Mouse (Mus musculus) G1E (cell line): ENCODE results near the gene Ubxn10. TPM values are rescaled to one million over a fixed set of nuclear protein-coding genes. Genes with fewer than 3 reads are reported as not detected.

Experiments used
- ATAC-seq: 2 replicates; pipeline ENCODE4 v1.8.0; 2016; ENCODE audit warnings: mild to moderate bottlenecking; ENCODE audit not compliant: insufficient number of reproducible peaks, poor library complexity, low FRiP score, severe bottlenecking; ENCODE audit errors: extremely low read depth
- DNase-seq: peaks from one replicate; pipeline ENCODE4 v3.0.0; 2012; ENCODE audit warnings: low spot score
- H3K27me3 ChIP-seq: 2 replicates; pipeline ENCODE4 v1.6.1; 2012; ENCODE audit warnings: mild to moderate bottlenecking, low read length, inconsistent platforms; ENCODE audit not compliant: insufficient read depth
- H3K36me3 ChIP-seq: replicated peaks from 2 replicates; pipeline ENCODE3; 2012; ENCODE audit warnings: mild to moderate bottlenecking, inconsistent platforms
- H3K4me1 ChIP-seq: 2 replicates; pipeline ENCODE4 v1.6.1; 2012; ENCODE audit warnings: low read depth, low read length, inconsistent platforms, mixed read lengths; ENCODE audit not compliant: insufficient read depth
- H3K4me3 ChIP-seq: 2 replicates; pipeline ENCODE4 v1.5.1; 2012; ENCODE audit warnings: low read depth, mild to moderate bottlenecking, inconsistent platforms, low read length, moderate library complexity, mixed read lengths
- H3K9me3 ChIP-seq: replicated peaks from 2 replicates; pipeline ENCODE4 v1.6.1; 2012; ENCODE audit warnings: inconsistent platforms
- CTCF ChIP-seq: IDR thresholded peaks from 2 replicates; pipeline ENCODE4 v1.5.1; 2012; ENCODE audit warnings: low read depth, low read length, inconsistent platforms, mixed read lengths
- GATA1 ChIP-seq: IDR thresholded peaks from 2 replicates; pipeline ENCODE4 v1.6.1; 2012; ENCODE audit warnings: borderline replicate concordance, low read length, inconsistent platforms, mixed read lengths
- GATA2 ChIP-seq: IDR thresholded peaks from 2 replicates; pipeline ENCODE4 v1.6.1; 2012; ENCODE audit warnings: low read depth, low read length, inconsistent platforms, borderline replicate concordance
- POLR2AphosphoS5 ChIP-seq: IDR thresholded peaks from 2 replicates; pipeline ENCODE4 v1.6.1; 2012; ENCODE audit warnings: low read depth, low read length, inconsistent platforms; ENCODE audit not compliant: insufficient replicate concordance
- TAL1 ChIP-seq: conservative IDR thresholded peaks from 2 replicates; pipeline ENCODE4 v1.6.1; 2012; ENCODE audit warnings: low read depth, low read length, inconsistent platforms, mixed read lengths
- polyA plus RNA-seq: library from polyadenylated mRNA; stranded (reverse); fragments of >175 nt; gene quantifications from 2 replicates; pipeline ENCODE4 v1.2.3, GENCODE M21; 2012
- total RNA-seq, 2 experiments: library from RNA; stranded (forward) in 1 of 2; stranded (reverse) in 1 of 2; fragments of 200-1000 nt in 1 of 2; fragments of >200 nt in 1 of 2; fragmentation: Nextera tagmentation in 1 of 2; gene quantifications; 2 replicates each; pipeline ENCODE4 v1.2.3; 2014 to 2017

The Ubxn10 gene
- total and polyA plus RNA-seq, 3 experiments, result 0.33 TPM; not detected in 2

DNA sequence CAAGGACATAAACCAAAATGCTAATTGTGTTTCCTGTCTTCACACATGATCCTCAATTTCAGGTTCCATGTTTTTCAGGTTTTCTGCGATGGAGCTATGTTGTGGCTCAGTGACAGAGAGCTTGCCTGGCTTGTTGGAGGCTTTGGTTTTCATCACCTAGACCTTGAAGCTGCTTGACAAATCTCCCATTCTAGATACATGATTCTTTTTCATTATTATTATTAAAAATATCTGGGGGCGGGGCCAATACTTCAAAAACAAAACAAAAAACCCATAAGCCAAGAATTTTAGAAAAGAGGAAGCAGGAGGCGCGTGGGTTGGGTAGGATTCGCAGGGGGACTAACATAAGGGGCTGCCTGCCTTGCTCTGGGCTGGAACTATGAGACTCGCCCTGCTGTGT, 38.5 kb upstream of the Ubxn10 start, which contains the start of gene Pla2g2d:
Pla2g2d (plus strand) TSS at position 301 of the 400 bp plus-strand sequence.
- Histone ChIP-seq H3K27me3 (no peaks in the 10 kb centered on the region), H3K36me3 (no peaks in the 10 kb centered on the region), H3K9me3 (peaks cover 65% of the 10 kb centered on the region), H3K4me3 (no peak within 1 kb of the TSS), H3K4me1 (no peaks in the 10 kb centered on the region)
- no peak for DNase-seq
- TF ChIP-seq CTCF (no peak), GATA1 (no peak), POLR2AphosphoS5 (no peak), GATA2 (no peak), TAL1 (no peak)
- no peak for ATAC-seq

DNA sequence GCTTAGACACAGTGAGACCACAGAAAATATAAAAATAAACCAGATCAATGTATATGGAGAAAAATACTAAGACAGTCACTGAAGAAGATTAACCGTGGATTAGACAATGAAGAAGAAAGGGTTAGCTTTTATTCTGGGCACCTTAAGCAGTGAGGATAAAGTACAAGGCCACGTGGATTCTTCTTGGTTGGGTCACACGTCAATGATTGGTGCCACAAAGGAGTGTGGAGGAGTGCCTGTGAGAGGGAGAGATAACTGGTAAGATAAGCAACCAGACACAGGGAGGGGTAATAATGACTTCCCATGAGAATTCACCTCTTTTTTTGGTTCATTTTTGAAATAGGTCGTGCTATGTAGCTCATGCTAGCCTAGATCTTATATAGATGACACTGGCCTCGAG, 35.4 kb upstream of the Ubxn10 start:
- TF ChIP-seq POLR2AphosphoS5 (no peak), CTCF (no peak), GATA2 (no peak), TAL1 (no peak), GATA1 (no peak)
- Histone ChIP-seq H3K9me3 (peaks cover 62% of the 10 kb centered on the region), H3K4me1 (no peaks in the 10 kb centered on the region), H3K4me3 (no peak overlapping the region), H3K27me3 (no peaks in the 10 kb centered on the region), H3K36me3 (no peaks in the 10 kb centered on the region)
- no peak for DNase-seq
- no peak for ATAC-seq

DNA sequence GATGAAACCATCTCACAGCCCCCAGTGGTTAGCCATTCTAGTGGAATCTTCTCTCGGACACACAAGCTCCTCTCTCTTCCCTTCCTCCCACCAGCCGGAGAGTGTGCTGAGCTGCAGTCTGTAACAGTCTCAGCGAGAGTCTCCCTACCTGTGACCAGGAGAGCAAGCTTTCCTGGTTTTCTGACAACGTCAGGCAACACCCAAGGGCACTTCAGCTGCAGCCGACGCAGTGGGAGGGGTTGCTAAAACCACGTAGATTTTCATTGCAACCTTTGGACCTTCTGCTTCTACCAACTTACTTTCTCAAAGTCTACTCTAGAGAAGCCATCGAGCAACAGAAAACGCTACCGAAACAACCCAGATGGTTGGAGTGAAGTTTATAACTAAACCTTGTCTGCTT, 35.0 kb upstream of the Ubxn10 start:
- no peaks in the 10 kb centered on the region for H3K27me3 ChIP-seq
- ATAC-seq, result no peak

DNA sequence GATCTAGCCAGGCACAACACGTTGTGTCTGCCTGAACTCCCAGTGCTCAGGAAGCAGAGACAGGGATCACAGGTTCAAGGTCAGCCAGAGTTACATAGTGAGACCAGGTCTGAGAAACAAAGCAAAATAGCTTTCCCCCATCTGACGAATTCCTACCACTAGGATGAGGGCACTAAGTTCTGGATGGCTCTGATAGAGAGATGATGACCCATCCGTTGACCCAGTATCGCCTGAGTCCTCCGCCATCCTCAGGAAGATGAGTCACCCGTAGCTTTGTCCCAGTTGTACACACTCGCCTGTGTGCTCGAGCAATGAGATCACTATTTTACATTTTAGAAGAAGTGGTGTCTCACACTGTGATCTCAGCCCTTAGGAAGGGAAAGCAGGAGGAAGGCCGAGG, 25.3 kb upstream of the Ubxn10 start:
- H3K27me3 ChIP-seq, result no peaks in the 10 kb centered on the region
- no peak overlapping the region for H3K4me3 ChIP-seq
- peaks cover 41% of the 10 kb centered on the region for H3K9me3 ChIP-seq
- ATAC-seq (no peak), DNase-seq (no peak)
- TF ChIP-seq TAL1, result no peak
- no peaks in the 10 kb centered on the region for H3K4me1 ChIP-seq
- H3K36me3 ChIP-seq, result no peaks in the 10 kb centered on the region

More for the DNA sequence above, 35.0 kb upstream of the Ubxn10 start:
- TF ChIP-seq TAL1, result no peak
- no peak for TF ChIP-seq CTCF
- no peak for TF ChIP-seq GATA1
- TF ChIP-seq GATA2, result no peak
- no peak for TF ChIP-seq POLR2AphosphoS5
- peaks cover 60% of the 10 kb centered on the region for H3K9me3 ChIP-seq
- no peaks in the 10 kb centered on the region for H3K4me1 ChIP-seq
- H3K4me3 ChIP-seq, result no peak overlapping the region
- H3K36me3 ChIP-seq, result no peaks in the 10 kb centered on the region
- DNase-seq, result no peak

DNA sequence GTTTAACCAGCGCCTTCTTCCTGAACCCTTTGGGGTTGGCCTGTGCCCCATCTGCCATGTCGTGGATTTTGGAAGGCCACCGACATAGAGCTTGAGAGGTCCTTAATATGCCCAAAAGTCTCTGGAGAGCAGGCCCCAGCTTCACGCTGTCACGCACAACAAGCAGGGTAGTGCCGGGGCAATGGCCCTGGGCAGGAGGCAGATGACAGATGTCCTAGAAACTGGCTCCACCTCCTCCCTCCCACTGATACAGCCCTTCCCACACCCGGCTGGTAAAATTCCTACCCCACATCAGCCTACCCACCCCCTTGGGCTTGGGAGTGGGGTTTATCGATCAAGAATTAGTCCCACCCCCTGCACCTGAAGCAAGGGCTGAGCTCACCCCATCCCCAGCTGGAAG, 20.4 kb upstream of the Ubxn10 start, which contains the start of gene Pla2g2f:
Pla2g2f (minus strand) TSS at position 211 of the 400 bp plus-strand sequence.
- no peaks in the 10 kb centered on the region for H3K27me3 ChIP-seq
- H3K36me3 ChIP-seq, result no peaks in the 10 kb centered on the region
- DNase-seq, result no peak
- peaks cover 80% of the 10 kb centered on the region for H3K9me3 ChIP-seq
- no peak for ATAC-seq
- H3K4me1 ChIP-seq, result no peaks in the 10 kb centered on the region
- no peak for TF ChIP-seq CTCF
- no peak for TF ChIP-seq GATA2
- no peak for TF ChIP-seq GATA1
- TF ChIP-seq POLR2AphosphoS5, result no peak
- TF ChIP-seq TAL1, result no peak
- H3K4me3 ChIP-seq, result no peak within 1 kb of the TSS

DNA sequence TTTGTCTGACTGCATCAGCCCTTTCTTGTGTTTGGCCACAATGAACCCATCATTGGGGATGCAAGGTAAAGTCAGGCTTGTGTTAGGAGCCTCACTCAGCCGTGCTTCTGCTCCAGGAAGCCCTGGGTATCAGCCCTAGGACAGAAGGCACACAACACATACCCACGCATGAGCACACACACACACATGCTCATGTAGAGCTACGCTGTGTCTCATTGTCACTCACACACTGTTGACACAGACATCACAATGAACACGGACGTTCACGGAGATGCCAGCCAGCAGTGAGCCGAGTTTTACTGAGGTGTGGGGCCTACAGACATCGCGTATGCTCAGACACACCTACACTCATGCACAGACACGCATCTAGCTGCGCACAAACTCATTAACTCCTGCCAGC, 19.0 kb upstream of the Ubxn10 start:
- Histone ChIP-seq H3K27me3 (no peaks in the 10 kb centered on the region), H3K4me1 (no peaks in the 10 kb centered on the region), H3K9me3 (peaks cover 88% of the 10 kb centered on the region), H3K4me3 (no peak overlapping the region), H3K36me3 (no peaks in the 10 kb centered on the region)
- DNase-seq (no peak), ATAC-seq (no peak)
- TF ChIP-seq GATA2 (no peak), CTCF (no peak), TAL1 (no peak), POLR2AphosphoS5 (no peak), GATA1 (no peak)

DNA sequence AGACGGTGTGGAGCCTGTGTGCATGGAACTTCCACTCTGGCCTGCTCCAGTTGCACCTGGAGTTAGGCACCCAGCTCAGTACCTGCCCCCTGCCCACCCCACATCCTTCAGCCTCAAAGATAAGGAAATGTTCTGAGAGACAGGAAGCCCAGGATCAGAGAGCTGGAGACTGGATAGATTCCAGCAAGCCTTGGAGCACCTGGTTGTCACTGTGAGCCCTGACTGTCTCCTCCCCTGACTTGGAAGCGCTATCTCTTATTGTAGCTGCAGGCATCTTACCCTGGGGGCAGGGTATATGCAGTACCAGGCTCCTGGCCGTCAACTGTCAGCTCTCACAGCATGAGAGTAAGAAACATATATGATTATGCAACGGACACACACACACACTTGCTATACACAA, 18.5 kb upstream of the Ubxn10 start:
- Histone ChIP-seq H3K9me3 (peaks cover 88% of the 10 kb centered on the region), H3K27me3 (no peaks in the 10 kb centered on the region), H3K4me3 (no peak overlapping the region), H3K36me3 (no peaks in the 10 kb centered on the region), H3K4me1 (no peaks in the 10 kb centered on the region)
- no peak for ATAC-seq
- no peak for TF ChIP-seq GATA1
- no peak for DNase-seq
